Mouse (Mus musculus) left cerebral cortex, postnatal 4 days (tissue): ENCODE measurements around the gene Kif7. TPM values are rescaled to one million over a fixed set of nuclear protein-coding genes. Genes with fewer than 3 reads are reported as not detected.

Experiments used
- total RNA-seq, 2 experiments: library from RNA; stranded (reverse); gene quantifications; 2 replicates each; pipeline ENCODE4 v1.2.3; 2021

Gene Kif7
- total RNA-seq, 2 experiments from 2014 or later: 4.1 to 4.7 TPM

Other genes starting within 250 kb of the Kif7 start
- gene Polg, start 249.4 kb downstream of the Kif7 start, total RNA-seq: 10 to 100 TPM; 75.8 to 80.6 TPM
- gene Rhcg, start 98.1 kb downstream of the Kif7 start, total RNA-seq: 1 to 10 TPM; 2.4 to 3.7 TPM
- 1 to 10 TPM; 2.3 to 2.7 TPM for gene Ticrr, start 55.5 kb downstream of the Kif7 start, total RNA-seq
- not detected for gene Plin1, start 17.2 kb upstream of the Kif7 start, total RNA-seq
- gene Pex11a, start 27.4 kb upstream of the Kif7 start, total RNA-seq: 10 to 100 TPM in 1 of 2 experiments, 1 to 10 TPM in 1; 9.4 to 10.0 TPM
- under 1 TPM in 1 of 2 experiments, not detected in 1; 0.30 TPM for gene Wdr93, start 27.4 kb upstream of the Kif7 start, total RNA-seq
- under 1 TPM; 0.46 to 0.70 TPM for gene Mesp1, start 78.1 kb upstream of the Kif7 start, total RNA-seq
- gene Mesp2, start 95.0 kb upstream of the Kif7 start, total RNA-seq: 1 to 10 TPM; 1.2 to 1.9 TPM
- 1 to 10 TPM; 7.4 to 8.4 TPM for gene Anpep, start 145.3 kb upstream of the Kif7 start, total RNA-seq
- gene Ap3s2, start 204.9 kb upstream of the Kif7 start, total RNA-seq: 10 to 100 TPM; 50.8 to 51.6 TPM
- gene Arpin, start 219.6 kb upstream of the Kif7 start, total RNA-seq: 1 to 10 TPM; 8.3 to 9.4 TPM